Mouse (Mus musculus) adrenal gland, adult (tissue): ENCODE measurements at regions not wholly inside any gene's neighbourhood (a gene's known extent, or its start where the extent isn't known, plus 50 kb on each side); places are given as distances from the start of the nearest gene placed in this dataset.

Experiments
- DNase-seq, 2 experiments: peaks; one replicate each; pipeline ENCODE4 v3.0.0; 2022 to 2023; ENCODE audit warnings: low spot score in 1 of 2; ENCODE audit not compliant: inconsistent age in 2 of 2

DNA sequence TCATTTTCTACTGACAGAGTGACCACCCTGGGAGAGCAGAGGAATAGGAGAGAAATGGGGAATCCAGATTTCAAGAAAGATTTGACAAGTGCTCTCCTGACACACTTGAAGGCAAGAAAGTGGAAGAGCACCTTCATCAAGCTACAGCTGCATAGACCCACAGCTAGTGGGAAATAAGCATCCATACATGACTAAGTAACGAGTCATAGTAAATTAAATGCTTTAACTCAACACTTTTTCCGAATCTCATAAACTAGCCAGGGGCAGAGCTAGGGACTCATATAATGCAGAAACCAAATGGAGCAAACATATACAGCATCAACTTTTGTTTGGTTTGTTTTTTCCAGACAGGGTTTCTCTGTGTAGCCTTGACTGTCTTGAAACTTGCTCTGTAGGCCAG lies 383.2 kb upstream of the Gm10306 start:
- no peak for DNase-seq

GRCm38 (mm10) chr4:94186997-94187396 lies 369.3 kb upstream of the Gm10306 start:
- peak in 1 of 2 experiments; percentile 31 for DNase-seq

DNA sequence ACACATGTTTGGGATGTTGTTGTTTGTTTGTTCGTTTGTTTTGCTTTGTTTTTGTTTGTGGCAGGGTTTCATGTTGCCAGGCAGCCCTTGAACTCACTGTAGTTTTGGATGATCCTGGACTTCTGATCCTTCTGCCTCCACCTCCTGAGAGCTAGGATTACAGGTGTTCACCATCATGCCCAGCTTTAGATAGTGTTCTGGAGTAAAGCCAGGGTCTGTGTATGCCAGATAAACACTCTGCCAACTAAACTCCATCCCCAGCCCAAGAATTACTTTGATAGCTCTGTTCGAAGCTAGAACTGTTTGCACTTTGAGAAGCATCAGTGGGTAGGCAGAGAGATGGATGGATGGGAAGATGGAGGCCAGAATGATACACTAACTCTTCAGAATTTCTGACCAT lies 368.0 kb upstream of the Gm10306 start:
- no peak for DNase-seq

DNA sequence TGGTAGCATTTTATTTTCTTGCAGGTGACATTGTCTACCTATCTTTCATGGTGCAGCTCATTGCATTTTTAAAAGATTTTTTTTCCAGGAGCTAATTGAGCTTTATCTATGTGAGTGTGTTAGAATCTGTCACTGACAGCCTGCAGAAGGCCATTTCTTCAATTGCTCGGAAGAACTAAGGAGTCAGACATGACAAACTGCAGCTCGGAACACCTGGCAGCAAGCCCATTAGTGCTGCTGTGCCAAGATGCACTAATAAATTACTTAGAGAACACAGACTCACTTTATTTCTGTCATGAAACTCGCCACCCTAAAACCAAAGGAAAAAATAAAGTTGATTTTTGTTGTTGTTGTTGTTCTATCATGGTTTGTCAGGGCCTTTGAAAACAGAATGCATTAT lies 367.5 kb upstream of the Gm10306 start:
- peak; percentile 80 to 94 for DNase-seq

GRCm38 (mm10) chr4:94190940-94191339 lies 365.4 kb upstream of the Gm10306 start:
- no peak for DNase-seq

DNA sequence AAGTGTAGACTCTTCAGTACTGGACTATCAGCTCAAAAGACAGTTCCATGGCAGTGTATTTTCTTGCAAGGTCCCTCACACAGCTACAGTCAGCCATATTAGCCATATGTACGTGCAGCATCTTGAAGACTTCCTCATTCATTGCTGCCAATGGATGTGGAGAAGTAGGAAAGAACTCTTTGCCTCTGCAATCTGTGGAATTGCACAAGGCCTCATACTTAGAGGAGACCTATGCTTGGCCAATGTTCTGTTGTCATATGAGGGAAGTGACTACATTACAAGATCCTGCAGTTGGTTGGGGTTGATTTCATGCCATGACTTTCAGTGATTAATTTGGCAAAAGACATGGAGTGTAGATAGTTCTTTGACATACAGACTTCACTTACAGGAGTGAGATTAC lies 340.1 kb upstream of the Gm10306 start:
- no peak for DNase-seq

DNA sequence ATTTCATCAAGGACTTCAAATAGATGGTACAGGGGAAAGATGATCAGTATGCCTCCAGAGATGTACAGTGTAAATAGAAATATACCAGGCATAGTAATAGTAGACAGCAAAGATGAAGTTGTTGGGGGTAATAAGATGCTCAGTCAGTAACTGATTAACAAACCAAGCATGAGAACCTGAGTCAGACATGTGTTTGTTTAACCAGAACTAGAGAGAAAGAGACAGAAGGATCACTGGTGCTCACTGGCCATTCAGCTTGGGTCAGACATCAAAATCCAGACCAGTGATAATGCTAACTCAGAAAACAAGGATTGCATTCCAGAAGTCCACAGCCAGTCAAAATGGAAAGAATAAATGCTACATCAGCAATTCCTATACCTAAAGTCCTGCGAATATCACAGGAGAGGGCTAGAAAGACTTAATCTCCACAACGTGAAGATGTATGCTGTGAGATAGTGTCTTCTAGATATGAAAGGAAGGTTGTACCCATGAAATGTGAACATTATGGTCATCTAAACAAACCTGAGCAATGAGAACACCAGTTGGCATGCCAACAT lies 320.6 kb upstream of the Gm10306 start:
- no peak for DNase-seq

DNA sequence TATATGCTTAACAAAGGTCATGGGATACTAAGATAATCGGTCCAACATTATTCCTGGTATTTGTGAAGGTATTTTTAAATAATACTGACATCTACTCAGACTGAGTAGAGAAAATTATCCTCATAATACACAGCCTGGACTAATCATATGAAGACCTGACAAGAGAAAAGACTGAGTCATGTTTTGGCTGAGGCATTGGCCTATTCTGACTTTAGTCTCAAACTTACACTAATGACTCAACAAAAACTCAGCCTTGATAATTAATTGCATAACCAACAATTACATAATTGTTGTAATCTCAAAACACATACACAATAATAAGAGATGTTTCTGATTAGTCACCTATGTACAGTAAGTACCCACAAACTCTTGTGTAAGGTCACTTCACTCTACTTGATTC lies 300.3 kb upstream of the Gm10306 start:
- peak in 1 of 2 experiments; percentile 56 for DNase-seq

GRCm38 (mm10) chr4:94261136-94261535 lies 295.2 kb upstream of the Gm10306 start:
- peak in 1 of 2 experiments; percentile 46 for DNase-seq

DNA sequence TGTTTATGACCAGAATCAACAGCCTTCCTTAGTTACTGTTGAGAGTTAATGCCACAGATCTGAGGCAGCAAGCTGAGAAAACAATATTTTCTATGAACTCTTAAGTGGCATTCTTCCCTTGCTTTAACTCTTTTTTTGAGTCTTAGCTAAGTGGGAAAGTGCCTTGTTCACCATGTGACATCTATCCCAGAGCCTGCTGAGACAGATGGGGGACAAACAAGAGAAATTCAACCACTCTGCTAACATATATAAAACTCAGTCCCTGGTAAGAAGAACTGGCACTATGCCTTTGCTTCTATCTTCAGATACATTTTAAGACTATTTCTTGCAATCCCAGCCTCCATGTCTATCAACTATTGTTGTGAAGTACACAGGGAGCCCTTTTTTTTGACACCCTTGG lies 274.6 kb upstream of the Gm10306 start:
- DNase-seq: no peak

DNA sequence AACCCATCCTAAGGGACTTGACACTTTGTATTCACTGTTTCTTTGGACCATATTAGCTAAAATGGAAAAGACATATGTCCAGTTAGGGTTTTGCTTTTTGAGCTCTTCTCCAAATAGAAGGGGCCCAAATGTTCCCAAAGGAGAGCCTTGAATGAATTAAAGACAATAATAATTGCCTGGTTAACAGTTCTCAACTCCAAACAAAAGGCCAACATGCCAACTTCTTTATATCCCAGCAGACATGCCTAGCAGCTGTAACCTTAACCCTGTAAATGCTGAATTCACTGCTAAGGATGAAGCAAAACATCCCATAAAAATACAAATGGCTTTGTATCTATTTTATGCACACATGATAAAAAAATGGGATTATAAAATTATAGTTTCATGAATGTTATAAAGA lies 264.2 kb upstream of the Gm10306 start:
- DNase-seq: no peak

DNA sequence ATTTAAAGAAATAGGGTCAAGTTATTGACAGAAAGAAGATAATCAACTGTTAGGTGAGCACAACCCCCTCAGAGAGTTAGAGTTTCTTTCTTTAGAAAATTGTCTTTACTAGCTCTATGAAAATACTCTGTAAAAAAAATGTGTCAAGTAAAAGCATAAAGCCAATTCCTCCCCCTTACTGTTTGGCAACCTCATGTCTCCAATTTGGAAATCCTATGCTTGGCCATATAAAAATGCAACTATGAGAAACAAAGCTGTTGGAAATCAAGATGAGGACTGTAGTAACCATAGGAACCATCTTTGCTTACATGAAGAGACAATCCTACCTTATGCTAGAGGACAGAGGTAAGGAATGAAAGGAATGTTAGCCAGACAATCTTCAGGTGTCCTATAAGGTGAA lies 239.0 kb upstream of the Gm10306 start:
- no peak for DNase-seq

DNA sequence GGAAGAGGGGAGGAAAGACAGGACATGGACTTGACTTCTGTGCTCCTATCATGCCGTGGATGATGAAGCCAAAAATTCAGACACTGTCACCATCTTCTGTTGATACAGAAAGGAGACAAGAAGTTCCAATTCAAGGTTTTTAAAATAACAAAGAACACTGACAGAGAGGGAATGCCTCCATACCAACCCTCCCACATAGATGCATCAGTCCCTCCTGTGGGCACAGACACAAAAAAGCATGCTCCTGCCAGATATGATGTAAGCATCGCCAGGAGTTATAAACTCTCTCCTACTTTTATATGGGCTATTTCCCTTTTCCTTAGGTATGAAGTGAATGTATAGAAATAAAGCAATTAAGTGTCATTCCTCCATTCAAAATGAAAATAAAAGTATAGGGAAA lies 229.6 kb upstream of the Gm10306 start:
- no peak for DNase-seq

- DNase-seq: no peak
Observed at GRCm38 (mm10) chr4:94343331-94343730, 213.0 kb upstream of the Gm10306 start.

- DNase-seq: no peak
Observed at GRCm38 (mm10) chr4:94349273-94349672, 207.1 kb upstream of the Gm10306 start.

GRCm38 (mm10) chr4:94356982-94357381 lies 199.4 kb upstream of the Gm10306 start:
- no peak for DNase-seq

DNA sequence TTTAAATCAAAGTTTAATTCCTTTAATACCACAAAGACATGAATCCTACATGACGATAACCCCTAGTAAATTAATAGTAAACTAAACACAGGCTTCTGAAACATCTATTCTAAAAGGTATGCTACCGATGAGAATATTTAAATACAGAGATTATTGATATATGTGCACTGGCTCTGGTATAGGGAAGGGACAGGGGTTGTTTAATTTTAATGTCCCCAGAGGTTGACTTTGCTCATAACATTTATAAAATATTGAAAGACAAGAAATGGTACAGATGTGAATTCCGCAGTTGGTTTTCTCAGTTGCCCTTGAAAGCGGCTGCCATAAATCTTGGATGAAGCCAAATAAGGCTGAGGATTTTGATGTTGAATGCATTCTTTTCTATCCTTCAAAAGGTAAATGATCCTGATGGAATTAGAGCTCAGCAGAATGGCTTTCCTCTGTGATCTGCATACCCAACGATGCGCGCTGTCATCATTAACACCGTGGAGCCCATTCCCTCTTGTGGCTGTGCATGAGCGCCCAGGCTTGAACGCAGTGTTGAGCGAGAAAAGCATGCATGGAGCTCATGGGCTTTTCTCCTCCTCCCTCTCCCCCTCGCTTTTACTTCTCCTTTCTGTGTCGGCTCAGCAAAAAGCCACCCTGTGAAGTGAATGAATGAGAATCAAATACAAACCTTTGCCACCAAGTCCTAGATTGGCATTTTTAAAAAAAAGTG lies 195.4 kb upstream of the Gm10306 start:
- no peak for DNase-seq

GRCm38 (mm10) chr4:94361528-94362217 lies 194.7 kb upstream of the Gm10306 start:
- DNase-seq: no peak

- DNase-seq: peak in 1 of 2 experiments; percentile 18
Observed at GRCm38 (mm10) chr4:94365375-94365774, 191.0 kb upstream of the Gm10306 start.

DNA sequence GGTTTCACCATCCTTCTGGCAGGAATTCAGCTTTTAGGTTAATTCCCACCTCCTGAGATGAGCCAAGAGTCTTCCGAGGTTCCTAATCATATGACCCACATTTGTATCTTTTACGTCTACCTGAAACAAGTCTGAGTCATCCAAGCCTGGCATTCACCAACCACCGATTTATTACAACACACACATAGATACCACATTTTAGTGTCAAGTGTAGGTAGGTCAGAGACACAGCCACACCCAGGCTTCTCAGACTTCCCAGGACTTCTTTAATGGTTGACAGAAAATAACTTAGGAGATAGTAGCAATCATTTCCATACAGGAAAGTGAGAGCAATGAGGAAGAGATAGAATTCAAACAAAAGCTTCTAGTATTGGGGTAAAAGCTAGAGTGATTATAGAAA lies 189.2 kb upstream of the Gm10306 start:
- DNase-seq: no peak

DNA sequence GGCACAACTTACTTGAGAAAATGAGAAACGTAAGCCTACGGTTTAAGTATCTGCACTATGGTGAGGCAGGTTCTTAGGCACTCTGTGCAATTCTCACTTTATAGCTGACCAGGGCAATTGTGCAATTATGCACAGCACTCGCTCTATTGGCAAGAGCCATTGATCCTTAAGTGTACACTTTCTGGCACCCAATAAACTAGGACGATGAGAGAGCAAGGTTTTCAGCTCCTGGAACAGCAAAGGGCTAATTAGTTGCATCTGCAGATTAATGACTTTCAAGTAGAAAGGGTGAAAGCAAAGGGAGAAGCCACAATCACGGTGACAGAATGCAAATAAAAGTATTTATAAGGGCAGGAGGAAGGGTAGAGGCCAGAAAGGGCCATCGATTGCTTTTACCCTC lies 185.4 kb upstream of the Gm10306 start:
- no peak for DNase-seq

DNA sequence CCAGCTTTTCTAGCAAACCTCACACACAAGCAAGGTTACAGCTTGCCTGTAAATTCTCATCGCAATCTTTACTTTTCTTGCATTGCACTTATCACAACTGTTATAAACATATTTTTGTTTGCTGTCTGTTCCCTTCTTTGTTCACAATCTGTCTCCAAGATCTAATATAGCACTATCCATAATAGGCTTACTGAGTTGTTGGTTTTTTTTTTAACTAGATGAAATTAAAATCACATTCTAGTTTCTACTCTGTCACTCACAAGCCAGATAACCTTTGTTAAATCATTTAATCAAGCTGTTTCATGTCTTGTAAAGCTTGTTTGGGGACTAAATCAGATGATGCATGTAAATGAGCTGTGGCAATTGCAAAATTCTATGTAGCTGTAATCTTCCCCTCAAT lies 180.1 kb upstream of the Gm10306 start:
- no peak for DNase-seq
